Mouse (Mus musculus): ENCODE measurements at regions not wholly inside any gene's neighbourhood (a gene's known extent, or its start where the extent isn't known, plus 50 kb on each side); places are given as distances from the start of the nearest gene placed in this dataset.

- TF ChIP-seq CTCF (IDR thresholded peaks at IDR 0.05) (no peak), EP300 (IDR thresholded peaks at IDR 0.05) (no peak)
These were observed 56.4 kb upstream of the Sestd1 start for GRCm38 (mm10) chr2:77336810-77337209.

All from lung, postnatal 0 days (tissue).